Mouse (Mus musculus) gastrocnemius, adult 2 months (tissue): Measurements from ENCODE around the gene Rps6kc1. TPM values are rescaled to one million over a fixed set of nuclear protein-coding genes. Genes with fewer than 3 reads are reported as not detected.
"Not testable (repeated sequence)": the region's sequence is repeated elsewhere in the genome, so short reads cannot be mapped to it uniquely, and the experiment has no call there.

Experiments
- DNase-seq: peaks from one replicate; pipeline ENCODE4 v3.0.0; 2022
- H3K27ac ChIP-seq: fragments of 200-600 bp; 2 replicates; pipeline ENCODE4 v1.8.1; 2022; ENCODE audit warnings: mild to moderate bottlenecking
- H3K4me3 ChIP-seq: fragments of 200-600 bp; 2 replicates; pipeline ENCODE4 v1.8.1; 2022; ENCODE audit warnings: mild to moderate bottlenecking, moderate library complexity
- CTCF ChIP-seq: fragments of 200-600 bp; IDR thresholded peaks from 2 replicates; pipeline ENCODE4 v1.8.1; 2022; ENCODE audit warnings: antibody characterized with exemption, mild to moderate bottlenecking, moderate library complexity
- intact Hi-C: fragments of 180-260 bp; cut with DNase I; formaldehyde crosslinking; loops from one replicate; pipeline ENCODE4 v1.15.1; 2025
- total RNA-seq, 2 experiments: library from RNA; stranded (reverse); gene quantifications; 2 replicates each; pipeline ENCODE4 v1.2.3; 2021

Rps6kc1 gene
- total RNA-seq, 2 experiments from 2014 or later = 18.3 to 19.7 TPM

GRCm38 (mm10) chr1:190927751-190928369 is 16.3 kb upstream of the Rps6kc1 start:
- TF ChIP-seq CTCF = no peak
- intact Hi-C loops = no loop called here

GRCm38 (mm10) chr1:190927311-190927710 is 15.7 kb upstream of the Rps6kc1 start:
- no peak for TF ChIP-seq CTCF
- no peak for DNase-seq
- Histone ChIP-seq H3K27ac (peak overlapping the region; percentile 98; the same call in 1 of the 2 replicates), H3K4me3 (peak overlapping the region; percentile 92)
- intact Hi-C loops = no loop called here

More at GRCm38 (mm10) chr1:190927751-190928369, 16.3 kb upstream of the Rps6kc1 start:
- Histone ChIP-seq H3K27ac (peak overlapping the region; percentile 98), H3K4me3 (peak overlapping the region; percentile 92)
- no peak for DNase-seq

- H3K27ac ChIP-seq, DNase-seq, H3K4me3 ChIP-seq, intact Hi-C loops: not testable (repeated sequence)
These were observed 13.2 kb upstream of the Rps6kc1 start, which contains the start of gene Angel2 for GRCm38 (mm10) chr1:190924812-190925211. Gene Angel2, plus strand, starts transcription at chr1:190925112.

GRCm38 (mm10) chr1:190919725-190920469 is 8.3 kb upstream of the Rps6kc1 start:
- no peak overlapping the region for H3K4me3 ChIP-seq
- H3K27ac ChIP-seq = no peak overlapping the region
- intact Hi-C loops = no loop called here
- no peak for TF ChIP-seq CTCF
- no peak for DNase-seq

GRCm38 (mm10) chr1:190918938-190919337 is 7.4 kb upstream of the Rps6kc1 start:
- intact Hi-C loops = no loop called here
- Histone ChIP-seq H3K27ac (no peak overlapping the region), H3K4me3 (no peak overlapping the region)
- no peak for DNase-seq
- no peak for TF ChIP-seq CTCF

- Histone ChIP-seq H3K4me3 (no peak overlapping the region), H3K27ac (no peak overlapping the region)
- no peak for TF ChIP-seq CTCF
- intact Hi-C loops = no loop called here
- no peak for DNase-seq
These were observed 1.1 kb upstream of the Rps6kc1 start for GRCm38 (mm10) chr1:190912623-190913022.

- TF ChIP-seq CTCF = no peak
- H3K4me3 ChIP-seq = peak overlapping the region; percentile 93
- peak overlapping the region; percentile 89 for H3K27ac ChIP-seq
- DNase-seq = no peak
- intact Hi-C loops = no loop called here
These were observed 734 bp downstream of the Rps6kc1 start for GRCm38 (mm10) chr1:190910836-190911235.

- no peak for TF ChIP-seq CTCF
- intact Hi-C loops = no loop called here
- no peak overlapping the region for H3K4me3 ChIP-seq
- no peak overlapping the region for H3K27ac ChIP-seq
- DNase-seq = no peak
These were observed 6.9 kb downstream of the Rps6kc1 start for GRCm38 (mm10) chr1:190904714-190905113.

GRCm38 (mm10) chr1:190904136-190904535 is 7.4 kb downstream of the Rps6kc1 start:
- intact Hi-C loops = no loop called here
- no peak for TF ChIP-seq CTCF
- Histone ChIP-seq H3K4me3 (no peak overlapping the region), H3K27ac (no peak overlapping the region)
- DNase-seq = no peak

- no peak for TF ChIP-seq CTCF
- intact Hi-C loops = no loop called here
- Histone ChIP-seq H3K4me3 (no peak overlapping the region), H3K27ac (no peak overlapping the region)
- no peak for DNase-seq
These were observed 10.5 kb downstream of the Rps6kc1 start for GRCm38 (mm10) chr1:190901082-190901481.

- no peak for TF ChIP-seq CTCF
- intact Hi-C loops = no loop called here
- Histone ChIP-seq H3K27ac (peak overlapping the region; percentile 3; the same call in 1 of the 2 replicates), H3K4me3 (peak overlapping the region; percentile 3; the same call in 1 of the 2 replicates)
- DNase-seq = peak; percentile 52
These were observed 12.5 kb downstream of the Rps6kc1 start for GRCm38 (mm10) chr1:190898899-190899575.

- no peak for DNase-seq
- Histone ChIP-seq H3K27ac (no peak overlapping the region), H3K4me3 (no peak overlapping the region)
- intact Hi-C loops = no loop called here
- no peak for TF ChIP-seq CTCF
These were observed 13.4 kb downstream of the Rps6kc1 start for GRCm38 (mm10) chr1:190898186-190898585.
